Mouse (Mus musculus): Measurements from ENCODE around the gene Sorcs3.

DNA sequence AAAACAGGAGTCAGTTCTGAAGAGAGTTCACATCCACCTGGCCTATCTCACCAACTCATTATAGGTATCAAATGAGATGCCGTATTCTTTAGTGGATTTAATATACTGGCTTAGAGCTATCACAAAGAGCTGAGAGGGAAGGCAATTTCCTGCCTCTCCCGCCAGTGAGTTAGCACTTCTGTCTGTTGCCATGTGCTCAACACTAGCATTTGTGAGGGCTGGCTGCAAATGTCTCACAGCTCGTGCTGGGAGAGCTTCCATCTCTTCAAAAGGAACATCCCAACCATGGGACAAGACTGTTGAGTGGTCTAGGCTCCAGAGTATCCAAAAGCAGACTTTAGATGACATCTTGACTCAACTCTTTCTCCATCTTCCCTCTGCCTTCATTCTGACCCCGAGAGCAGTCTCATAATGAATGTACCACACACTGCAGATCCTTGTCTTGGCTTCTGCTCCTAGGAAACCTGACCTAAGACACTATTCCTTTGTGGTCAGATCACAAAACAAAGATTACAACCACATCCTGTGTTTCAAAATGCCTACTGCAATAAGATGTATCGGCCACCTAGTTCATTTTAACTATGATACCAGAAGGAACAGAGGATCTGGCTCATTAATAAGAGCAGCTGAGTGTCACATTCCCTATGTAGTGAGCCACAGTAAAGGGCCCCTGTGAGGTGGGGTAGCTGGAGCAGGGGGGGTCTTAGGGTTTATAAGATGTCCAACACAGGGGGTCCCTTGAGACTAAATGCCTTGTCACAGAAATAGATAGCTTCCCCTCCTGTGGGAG, 614.9 kb downstream of the Sorcs3 start:
- no peak for TF ChIP-seq CTCF (conservative IDR thresholded peaks at IDR 0.05; ENCODE audit: insufficient read depth, insufficient read length, low read depth, low read length)
- no peak for TF ChIP-seq POLR2A (IDR thresholded peaks at IDR 0.05; ENCODE audit: low read depth, low read length)
